Mouse (Mus musculus): ENCODE data around the gene Lpcat3.

- TF ChIP-seq CTCF (conservative IDR thresholded peaks at IDR 0.05; ENCODE audit: low read length): peak; percentile 53
- TF ChIP-seq POU5F1 (IDR thresholded peaks at IDR 0.05; ENCODE audit: borderline replicate concordance, low read length): no peak
- TF ChIP-seq NANOG (IDR thresholded peaks at IDR 0.05; ENCODE audit: borderline replicate concordance, low read length): no peak
These were observed at the start of gene Lpcat3 for GRCm38 (mm10) chr6:124662477-124663423.

All from E14TG2a.4 (cell line).